Mouse (Mus musculus): Measurements from ENCODE around the gene Chst5. TPM values are rescaled to one million over a fixed set of nuclear protein-coding genes. Genes with fewer than 3 reads are reported as not detected.
A peak's percentile ranks its signal among the peaks of the same experiment; 100 is the strongest.
"Not testable (repeated sequence)": the region's sequence is repeated elsewhere in the genome, so short reads cannot be mapped to it uniquely, and the experiment has no call there.

Chst5 gene
- polyA plus RNA-seq, 1 experiment from 2014 or later, result 1.3 TPM

GRCm38 (mm10) chr8:111943544-111943943, 33.3 kb upstream of the Chst5 start:
- H3K9ac ChIP-seq (ENCODE audit: low read length), result no peak overlapping the region
- H3K4me3 ChIP-seq (replicated peaks; ENCODE audit: low read length), result no peak overlapping the region
- H3K27me3 ChIP-seq (ENCODE audit: control insufficient read depth, insufficient read depth, low read length), result no peaks in the 10 kb centered on the region
- WGBS, result 92% methylated on average over 2 of the region's 2 CpGs
- H3K4me1 ChIP-seq (ENCODE audit: control insufficient read depth, insufficient read depth, low read length), result peaks cover 10% of the 10 kb centered on the region
- H3K4me2 ChIP-seq (ENCODE audit: low read depth, low read length), result no peak overlapping the region
- no peaks in the 10 kb centered on the region for H3K9me3 ChIP-seq (replicated peaks; ENCODE audit: control insufficient read depth, low read length)
- no peak for ATAC-seq (ENCODE audit: insufficient read depth, low FRiP score)
- H3K36me3 ChIP-seq (ENCODE audit: control insufficient read depth, insufficient read depth, low read length), result 0 out of 2 replicates have a peak, but pooled peaks cover 4% of the 10 kb centered on the region
- no peak overlapping the region for H3K27ac ChIP-seq (ENCODE audit: low read length)

- ATAC-seq (ENCODE audit: insufficient read depth, low FRiP score), result no peak
- WGBS, result 0% methylated on average over 23 of the region's 23 CpGs
- Histone ChIP-seq H3K27me3 (ENCODE audit: control insufficient read depth, insufficient read depth, low read length) (no peaks in the 10 kb centered on the region), H3K9ac (ENCODE audit: low read length) (peak overlapping the region; percentile 93), H3K4me1 (ENCODE audit: control insufficient read depth, insufficient read depth, low read length) (peaks cover 10% of the 10 kb centered on the region), H3K4me2 (ENCODE audit: low read depth, low read length) (peak overlapping the region; percentile 95), H3K27ac (ENCODE audit: low read length) (peak overlapping the region; percentile 64), H3K4me3 (replicated peaks; ENCODE audit: low read length) (peak overlapping the region; percentile 100), H3K9me3 (replicated peaks; ENCODE audit: control insufficient read depth, low read length) (no peaks in the 10 kb centered on the region), H3K36me3 (ENCODE audit: control insufficient read depth, insufficient read depth, low read length) (0 out of 2 replicates have a peak, but pooled peaks cover 4% of the 10 kb centered on the region)
These were observed 30.8 kb upstream of the Chst5 start for GRCm38 (mm10) chr8:111941101-111941454.

- peak within 1 kb of the TSS; percentile 94 for H3K27ac ChIP-seq (ENCODE audit: low read length)
- H3K4me2 ChIP-seq (ENCODE audit: low read depth, low read length), result peak within 1 kb of the TSS; percentile 95
- H3K27me3 ChIP-seq (ENCODE audit: control insufficient read depth, insufficient read depth, low read length), result no peaks in the 10 kb centered on the region
- WGBS, result under 1% methylated on average over 62 of the region's 65 CpGs
- peak; percentile 97 for ATAC-seq (ENCODE audit: insufficient read depth, low FRiP score)
- peak within 1 kb of the TSS; percentile 100 for H3K4me3 ChIP-seq (replicated peaks; ENCODE audit: low read length)
- no peaks in the 10 kb centered on the region for H3K9me3 ChIP-seq (replicated peaks; ENCODE audit: control insufficient read depth, low read length)
- H3K9ac ChIP-seq (ENCODE audit: low read length), result peak within 1 kb of the TSS; percentile 93
- peaks cover 10% of the 10 kb centered on the region for H3K4me1 ChIP-seq (ENCODE audit: control insufficient read depth, insufficient read depth, low read length)
- H3K36me3 ChIP-seq (ENCODE audit: control insufficient read depth, insufficient read depth, low read length), result 0 out of 2 replicates have a peak, but pooled peaks cover 4% of the 10 kb centered on the region
These were observed 30.2 kb upstream of the Chst5 start, which contains the start of gene Gabarapl2 for GRCm38 (mm10) chr8:111940171-111941100. Gene Gabarapl2 (plus strand): TSS chr8:111940703.

- 0 out of 2 replicates have a peak, but pooled peaks cover 4% of the 10 kb centered on the region for H3K36me3 ChIP-seq (ENCODE audit: control insufficient read depth, insufficient read depth, low read length)
- peak overlapping the region; percentile 94 for H3K27ac ChIP-seq (ENCODE audit: low read length)
- peak; percentile 89 for ATAC-seq (ENCODE audit: insufficient read depth, low FRiP score)
- peak overlapping the region; percentile 93 for H3K9ac ChIP-seq (ENCODE audit: low read length)
- 5% methylated on average over 10 of the region's 10 CpGs for WGBS
- peak overlapping the region; percentile 95 for H3K4me2 ChIP-seq (ENCODE audit: low read depth, low read length)
- H3K4me3 ChIP-seq (replicated peaks; ENCODE audit: low read length), result peak overlapping the region; percentile 100
- no peaks in the 10 kb centered on the region for H3K27me3 ChIP-seq (ENCODE audit: control insufficient read depth, insufficient read depth, low read length)
- no peaks in the 10 kb centered on the region for H3K9me3 ChIP-seq (replicated peaks; ENCODE audit: control insufficient read depth, low read length)
- H3K4me1 ChIP-seq (ENCODE audit: control insufficient read depth, insufficient read depth, low read length), result peaks cover 10% of the 10 kb centered on the region
These were observed 29.4 kb upstream of the Chst5 start for GRCm38 (mm10) chr8:111939516-111940142.

GRCm38 (mm10) chr8:111938076-111938985, 28.1 kb upstream of the Chst5 start:
- not testable (repeated sequence) for ATAC-seq (ENCODE audit: insufficient read depth, low FRiP score); H3K27ac ChIP-seq (ENCODE audit: low read length)
- 91% methylated on average over 8 of the region's 9 CpGs for WGBS

GRCm38 (mm10) chr8:111937184-111937583, 26.9 kb upstream of the Chst5 start:
- Histone ChIP-seq H3K36me3 (ENCODE audit: control insufficient read depth, insufficient read depth, low read length) (no peaks in the 10 kb centered on the region), H3K27me3 (ENCODE audit: control insufficient read depth, insufficient read depth, low read length) (no peaks in the 10 kb centered on the region), H3K9ac (ENCODE audit: low read length) (no peak overlapping the region), H3K9me3 (replicated peaks; ENCODE audit: control insufficient read depth, low read length) (no peaks in the 10 kb centered on the region), H3K27ac (ENCODE audit: low read length) (no peak overlapping the region), H3K4me3 (replicated peaks; ENCODE audit: low read length) (no peak overlapping the region), H3K4me1 (ENCODE audit: control insufficient read depth, insufficient read depth, low read length) (peaks cover 20% of the 10 kb centered on the region), H3K4me2 (ENCODE audit: low read depth, low read length) (no peak overlapping the region)
- 76% methylated on average over 3 of the region's 3 CpGs for WGBS
- no peak for ATAC-seq (ENCODE audit: insufficient read depth, low FRiP score)

More at GRCm38 (mm10) chr8:111938076-111938985, 28.1 kb upstream of the Chst5 start:
- not testable (repeated sequence) for H3K4me2 ChIP-seq (ENCODE audit: low read depth, low read length); H3K9ac ChIP-seq (ENCODE audit: low read length); H3K9me3 ChIP-seq (replicated peaks; ENCODE audit: control insufficient read depth, low read length); H3K4me3 ChIP-seq (replicated peaks; ENCODE audit: low read length); H3K36me3 ChIP-seq (ENCODE audit: control insufficient read depth, insufficient read depth, low read length); H3K27me3 ChIP-seq (ENCODE audit: control insufficient read depth, insufficient read depth, low read length)
- H3K4me1 ChIP-seq (ENCODE audit: control insufficient read depth, insufficient read depth, low read length), result peaks cover 10% of the 10 kb centered on the region

- Histone ChIP-seq H3K9me3 (replicated peaks; ENCODE audit: control insufficient read depth, low read length) (no peaks in the 10 kb centered on the region), H3K4me1 (ENCODE audit: control insufficient read depth, insufficient read depth, low read length) (peaks cover 18% of the 10 kb centered on the region), H3K4me3 (replicated peaks; ENCODE audit: low read length) (no peak overlapping the region), H3K36me3 (ENCODE audit: control insufficient read depth, insufficient read depth, low read length) (no peaks in the 10 kb centered on the region), H3K9ac (ENCODE audit: low read length) (no peak overlapping the region), H3K27me3 (ENCODE audit: control insufficient read depth, insufficient read depth, low read length) (no peaks in the 10 kb centered on the region), H3K4me2 (ENCODE audit: low read depth, low read length) (peak overlapping the region; percentile 97; the same call in 1 of the 2 replicates), H3K27ac (ENCODE audit: low read length) (no peak overlapping the region)
- WGBS, result 81% methylated on average over 2 of the region's 2 CpGs
- ATAC-seq (ENCODE audit: insufficient read depth, low FRiP score), result no peak
These were observed 24.0 kb upstream of the Chst5 start for GRCm38 (mm10) chr8:111934201-111934600.

GRCm38 (mm10) chr8:111933348-111934076, 23.3 kb upstream of the Chst5 start, which contains the start of gene Tmem231:
Gene Tmem231 (minus strand): TSS chr8:111933881.
- peak; percentile 99 for ATAC-seq (ENCODE audit: insufficient read depth, low FRiP score)
- WGBS, result under 1% methylated on average over 53 of the region's 53 CpGs
- H3K27me3 ChIP-seq (ENCODE audit: control insufficient read depth, insufficient read depth, low read length), result no peaks in the 10 kb centered on the region
- H3K4me1 ChIP-seq (ENCODE audit: control insufficient read depth, insufficient read depth, low read length), result peaks cover 18% of the 10 kb centered on the region
- no peaks in the 10 kb centered on the region for H3K9me3 ChIP-seq (replicated peaks; ENCODE audit: control insufficient read depth, low read length)
- peak within 1 kb of the TSS; percentile 97 for H3K4me2 ChIP-seq (ENCODE audit: low read depth, low read length)
- H3K4me3 ChIP-seq (replicated peaks; ENCODE audit: low read length), result peak within 1 kb of the TSS; percentile 76
- peak within 1 kb of the TSS; percentile 81 for H3K9ac ChIP-seq (ENCODE audit: low read length)
- H3K36me3 ChIP-seq (ENCODE audit: control insufficient read depth, insufficient read depth, low read length), result no peaks in the 10 kb centered on the region
- peak within 1 kb of the TSS; percentile 66 for H3K27ac ChIP-seq (ENCODE audit: low read length)

Data from stomach, embryonic 16.5 days (tissue).